Mouse (Mus musculus): Measurements from ENCODE around the gene Gm29276. TPM values are rescaled to one million over a fixed set of nuclear protein-coding genes. Genes with fewer than 3 reads are reported as not detected.
"Not testable (repeated sequence)": the region's sequence is repeated elsewhere in the genome, so short reads cannot be mapped to it uniquely, and the experiment has no call there.

Gm29276 gene
- polyA plus RNA-seq (2012; ENCODE audit: insufficient read depth, insufficient read length, missing spikeins) = not detected in 2 replicates

GRCm38 (mm10) chrY:42582150-42582549, at the start of gene Gm29276:
Gene Gm29276, minus strand, starts transcription at chrY:42582250.
- H3K4me1 ChIP-seq (ENCODE audit: control insufficient read depth, insufficient read depth, low read length); H3K4me3 ChIP-seq (ENCODE audit: insufficient read depth, low read length); H3K27ac ChIP-seq (ENCODE audit: insufficient read depth, low read depth, low read length): not testable (repeated sequence)
